Mouse (Mus musculus): ENCODE data around the gene Phf13.

GRCm38 (mm10) chr4:151988342-151989109, 7.5 kb downstream of the Phf13 start, which contains the start of gene Thap3:
- TF ChIP-seq CTCF (IDR thresholded peaks at IDR 0.05; ENCODE audit: low read depth, low read length) (no peak), GATA1 (IDR thresholded peaks at IDR 0.05; ENCODE audit: borderline replicate concordance, low read length) (no peak)
